Mouse (Mus musculus) lung, embryonic 14.5 days (tissue): ENCODE data around the gene Sf1. TPM values are rescaled to one million over a fixed set of nuclear protein-coding genes. Genes with fewer than 3 reads are reported as not detected.
A peak's percentile ranks its signal among the peaks of the same experiment; 100 is the strongest.

Experiments
- ATAC-seq: fragments of 200-750 bp; cut with Nextera tagmentation; 2 replicates; pipeline ENCODE4 v1.8.0; 2017; ENCODE audit warnings: mild to moderate bottlenecking, moderate TSS enrichment, moderate library complexity; ENCODE audit not compliant: insufficient read depth
- DNase-seq: peaks from one replicate; pipeline ENCODE4 v3.0.0-alpha.2; 2015
- H3K27ac ChIP-seq: fragments of 300-500 bp; sonication (generic); 2 replicates; pipeline ENCODE4 v1.5.1; 2014; ENCODE audit warnings: low read depth, mild to moderate bottlenecking, moderate library complexity
- H3K27me3 ChIP-seq: fragments of 300-500 bp; sonication (generic); 2 replicates; pipeline ENCODE4 v1.6.1; 2014; ENCODE audit warnings: low read length, control low read depth; ENCODE audit not compliant: insufficient read depth
- H3K36me3 ChIP-seq: fragments of 300-500 bp; sonication (generic); 2 replicates; pipeline ENCODE4 v1.6.1; 2014; ENCODE audit warnings: control low read depth; ENCODE audit not compliant: insufficient read depth
- H3K4me1 ChIP-seq: fragments of 300-500 bp; sonication (generic); 2 replicates; pipeline ENCODE4 v1.6.1; 2014; ENCODE audit warnings: antibody characterized with exemption, control low read depth; ENCODE audit not compliant: insufficient read depth
- H3K4me2 ChIP-seq: fragments of 300-500 bp; sonication (generic); 2 replicates; pipeline ENCODE4 v1.6.1; 2014; ENCODE audit warnings: mild to moderate bottlenecking
- H3K4me3 ChIP-seq: fragments of 300-500 bp; sonication (generic); 2 replicates; pipeline ENCODE4 v1.5.1; 2014; ENCODE audit warnings: low read depth, low read length
- H3K9ac ChIP-seq: fragments of 300-500 bp; sonication (generic); 2 replicates; pipeline ENCODE4 v1.6.1; 2014
- H3K9me3 ChIP-seq: fragments of 300-500 bp; sonication (generic); 2 replicates; pipeline ENCODE4 v1.6.1; 2016; ENCODE audit warnings: low read depth, low read length, control low read depth
- CTCF ChIP-seq: IDR thresholded peaks from 2 replicates; pipeline ENCODE4 v1.5.1; 2016; ENCODE audit warnings: antibody characterized with exemption, low read depth
- WGBS: fragments of 180-500 bp; shearing (Covaris S2); extraction: QIAGEN DNeasy Blood & Tissue Kit; methylation state at CpG from one replicate; pipeline ENCODE4 v1.1.7; 2014; 5-methylcytosine and 5-hydroxymethylcytosine counted together
- polyA plus RNA-seq: library from polyadenylated mRNA; unstranded; fragments of >200 nt; fragmentation: Nextera tagmentation; extraction: Ambion mirVana; gene quantifications from 2 replicates; pipeline ENCODE4 v1.2.1, GENCODE M21; 2014

The Sf1 gene
- polyA plus RNA-seq, 1 experiment from 2014 or later = 200 TPM

- Histone ChIP-seq H3K27ac (peak overlapping the region; percentile 72; the same call in 1 of the 2 replicates), H3K9ac (no peak overlapping the region), H3K36me3 (peaks cover 61% of the 10 kb centered on the region), H3K4me1 (no peaks in the 10 kb centered on the region), H3K4me3 (no peak overlapping the region), H3K4me2 (no peak overlapping the region), H3K27me3 (no peaks in the 10 kb centered on the region), H3K9me3 (no peaks in the 10 kb centered on the region)
- DNase-seq = no peak
- no peak for ATAC-seq
- no peak for TF ChIP-seq CTCF
- 54% methylated on average over 9 of the region's 9 CpGs for WGBS
These were observed 14.8 kb upstream of the Sf1 start for GRCm38 (mm10) chr19:6348717-6349116.

- peaks cover 61% of the 10 kb centered on the region for H3K36me3 ChIP-seq
- no peak overlapping the region for H3K9ac ChIP-seq
- DNase-seq = peak; percentile 61
- H3K4me2 ChIP-seq = no peak overlapping the region
- no peaks in the 10 kb centered on the region for H3K27me3 ChIP-seq
- H3K4me1 ChIP-seq = no peaks in the 10 kb centered on the region
- 28% methylated on average over 14 of the region's 14 CpGs for WGBS
- peak overlapping the region; percentile 72 for H3K27ac ChIP-seq
- peak; percentile 47; the same call in 1 of the 2 replicates for ATAC-seq
- H3K9me3 ChIP-seq = no peaks in the 10 kb centered on the region
- no peak overlapping the region for H3K4me3 ChIP-seq
- no peak for TF ChIP-seq CTCF
These were observed 14.1 kb upstream of the Sf1 start for GRCm38 (mm10) chr19:6349215-6349983.

GRCm38 (mm10) chr19:6351431-6352106, 11.9 kb upstream of the Sf1 start:
- no peak for ATAC-seq
- H3K9me3 ChIP-seq = no peaks in the 10 kb centered on the region
- H3K9ac ChIP-seq = no peak overlapping the region
- no peak overlapping the region for H3K27ac ChIP-seq
- H3K27me3 ChIP-seq = no peaks in the 10 kb centered on the region
- no peak for TF ChIP-seq CTCF
- H3K4me2 ChIP-seq = no peak overlapping the region
- WGBS = 57% methylated on average over 14 of the region's 14 CpGs
- no peaks in the 10 kb centered on the region for H3K4me1 ChIP-seq
- no peak overlapping the region for H3K4me3 ChIP-seq
- DNase-seq = no peak
- peaks cover 45% of the 10 kb centered on the region for H3K36me3 ChIP-seq

GRCm38 (mm10) chr19:6352107-6352505, 11.4 kb upstream of the Sf1 start:
- 85% methylated on average over 2 of the region's 2 CpGs for WGBS
- ATAC-seq = no peak

GRCm38 (mm10) chr19:6354030-6354429, 9.5 kb upstream of the Sf1 start:
- no peak overlapping the region for H3K9ac ChIP-seq
- H3K4me3 ChIP-seq = no peak overlapping the region
- no peaks in the 10 kb centered on the region for H3K9me3 ChIP-seq
- 77% methylated on average over 7 of the region's 7 CpGs for WGBS
- no peaks in the 10 kb centered on the region for H3K4me1 ChIP-seq
- DNase-seq = no peak
- H3K4me2 ChIP-seq = no peak overlapping the region
- no peak overlapping the region for H3K27ac ChIP-seq
- no peak for TF ChIP-seq CTCF
- H3K36me3 ChIP-seq = peaks cover 39% of the 10 kb centered on the region
- ATAC-seq = no peak
- H3K27me3 ChIP-seq = no peaks in the 10 kb centered on the region

More at GRCm38 (mm10) chr19:6352107-6352505, 11.4 kb upstream of the Sf1 start:
- no peak for TF ChIP-seq CTCF
- Histone ChIP-seq H3K36me3 (peaks cover 42% of the 10 kb centered on the region), H3K4me3 (no peak overlapping the region), H3K4me1 (no peaks in the 10 kb centered on the region), H3K9me3 (no peaks in the 10 kb centered on the region), H3K27ac (no peak overlapping the region), H3K9ac (no peak overlapping the region), H3K4me2 (no peak overlapping the region), H3K27me3 (no peaks in the 10 kb centered on the region)
- no peak for DNase-seq

GRCm38 (mm10) chr19:6361291-6361690, 2.2 kb upstream of the Sf1 start:
- H3K4me2 ChIP-seq = no peak overlapping the region
- no peaks in the 10 kb centered on the region for H3K9me3 ChIP-seq
- WGBS = 89% methylated on average over 3 of the region's 3 CpGs
- DNase-seq = no peak
- H3K27me3 ChIP-seq = no peaks in the 10 kb centered on the region
- H3K4me3 ChIP-seq = no peak overlapping the region
- no peak overlapping the region for H3K27ac ChIP-seq
- peaks cover 18% of the 10 kb centered on the region for H3K36me3 ChIP-seq
- no peak overlapping the region for H3K9ac ChIP-seq
- H3K4me1 ChIP-seq = peaks cover 8% of the 10 kb centered on the region; the same call in 1 of the 2 replicates
- TF ChIP-seq CTCF = no peak
- no peak for ATAC-seq

- TF ChIP-seq CTCF = no peak
- Histone ChIP-seq H3K27me3 (no peaks in the 10 kb centered on the region), H3K36me3 (peaks cover 36% of the 10 kb centered on the region), H3K27ac (peak overlapping the region; percentile 71), H3K9ac (peak overlapping the region; percentile 49), H3K9me3 (no peaks in the 10 kb centered on the region), H3K4me1 (peaks cover 8% of the 10 kb centered on the region; the same call in 1 of the 2 replicates), H3K4me3 (peak overlapping the region; percentile 99), H3K4me2 (peak overlapping the region; percentile 78)
- DNase-seq = no peak
- WGBS = under 1% methylated on average over 11 of the region's 11 CpGs
- ATAC-seq = no peak
These were observed 439 bp upstream of the Sf1 start for GRCm38 (mm10) chr19:6363091-6363410.
